Mouse (Mus musculus): ENCODE data around the gene Gm20388.

Gene Gm20388

DNA sequence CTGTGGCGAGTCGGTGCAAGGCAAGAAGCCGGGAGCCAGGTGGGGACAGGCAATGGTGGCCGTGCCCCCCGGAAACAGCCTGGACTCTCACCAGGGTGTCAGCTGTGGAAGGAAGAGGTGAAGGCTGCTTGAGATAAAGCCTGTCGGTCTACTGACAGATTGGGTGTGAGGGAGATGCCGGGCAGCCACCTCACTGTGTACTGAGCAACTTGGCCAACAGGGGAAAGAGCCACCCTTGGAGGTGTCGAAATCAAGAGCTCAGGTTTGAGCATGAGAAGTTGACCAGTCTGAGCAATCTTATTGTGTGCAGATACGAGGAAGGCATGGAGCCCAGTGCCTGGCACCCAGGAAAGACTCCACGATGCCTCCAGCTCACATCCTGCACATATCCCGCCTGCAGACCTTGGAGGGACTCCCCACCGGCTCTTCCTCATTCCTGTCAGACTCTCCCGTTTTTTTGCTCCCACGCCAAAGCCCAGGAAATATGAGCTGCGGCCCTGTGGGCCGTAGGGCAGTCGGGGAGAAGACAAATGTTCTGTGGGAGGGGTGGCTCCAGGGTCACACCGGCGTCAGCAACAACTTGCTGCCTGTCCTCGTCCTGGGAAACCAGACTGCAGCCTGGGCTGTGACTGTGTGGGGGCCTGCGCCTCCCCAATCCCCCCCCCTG, 1347.6 kb downstream of the Gm20388 start:
- DNase-seq = no peak

DNA sequence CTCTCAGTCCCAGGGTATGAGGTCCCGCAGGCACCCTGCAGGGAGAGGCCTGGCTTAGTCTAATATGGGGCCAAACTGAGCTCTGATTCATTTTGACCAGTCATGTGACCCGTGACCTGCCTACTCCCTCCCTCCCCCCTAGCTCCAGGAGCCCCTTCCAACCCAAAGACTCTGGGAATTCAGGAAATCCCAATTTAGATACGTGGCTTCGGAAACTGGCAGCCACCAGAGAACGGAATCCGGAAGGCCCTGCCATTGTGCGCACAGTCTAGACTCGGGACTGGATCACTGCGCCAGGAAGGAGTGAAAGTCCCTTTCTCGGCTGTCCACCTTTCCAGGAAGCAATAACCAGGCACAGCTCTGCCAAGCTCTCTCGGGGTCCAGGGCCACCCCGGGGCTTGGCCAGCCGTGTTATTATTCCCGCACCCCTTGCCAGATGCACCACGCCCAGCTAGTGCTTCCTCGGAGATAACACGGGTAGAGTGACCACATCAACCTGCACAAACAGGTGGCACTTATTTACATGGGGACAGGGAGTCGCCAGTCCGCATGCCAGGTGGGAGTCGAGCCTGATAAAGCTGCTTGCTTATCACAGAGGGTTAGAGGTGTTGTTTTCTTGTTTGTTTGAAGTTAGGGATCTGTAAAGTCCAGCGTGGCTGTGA, 1352.2 kb downstream of the Gm20388 start:
- no peak for DNase-seq

- DNase-seq = no peak
Observed at GRCm38 (mm10) chr8:121263390-121263775, 1352.7 kb downstream of the Gm20388 start.

DNA sequence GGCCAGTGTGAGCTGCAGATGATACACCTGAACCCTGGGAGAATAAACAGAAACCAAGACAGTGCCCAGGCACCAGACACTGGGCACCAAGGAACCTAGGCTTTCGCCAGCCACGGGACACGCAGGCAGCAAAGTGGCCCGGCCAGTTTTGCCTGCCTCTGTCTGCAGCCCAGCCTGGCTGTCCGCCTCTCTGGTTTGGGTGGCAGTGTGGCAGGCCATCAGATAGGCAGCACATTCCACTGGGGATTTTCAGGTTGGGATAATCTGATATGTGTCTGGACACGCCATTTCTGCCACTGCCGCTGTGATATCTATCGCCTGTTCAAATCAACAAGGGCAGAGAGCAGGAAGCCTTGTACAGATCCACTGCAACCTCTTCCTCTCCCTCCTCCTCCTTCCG, 1353.6 kb downstream of the Gm20388 start:
- no peak for DNase-seq

DNA sequence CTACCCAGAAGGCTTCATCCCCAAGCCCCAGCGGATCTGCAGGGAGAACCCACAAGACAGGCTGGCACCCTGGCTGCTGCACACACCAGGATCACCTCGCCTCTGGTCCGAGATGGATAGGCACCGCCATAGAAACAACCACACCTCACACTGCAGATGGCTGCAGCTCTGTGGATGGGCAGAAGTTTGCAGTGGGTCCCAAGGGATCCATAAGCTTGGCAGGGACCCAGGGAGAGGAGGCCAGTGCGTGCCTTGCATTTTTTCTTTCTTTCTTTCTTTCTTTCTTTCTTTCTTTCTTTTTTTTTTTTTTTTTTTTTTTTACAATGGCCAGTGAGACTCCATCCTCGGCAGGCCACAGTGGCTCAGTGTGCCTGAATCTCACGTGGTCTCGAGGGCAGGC, 1360.9 kb downstream of the Gm20388 start:
- no peak for DNase-seq

DNA sequence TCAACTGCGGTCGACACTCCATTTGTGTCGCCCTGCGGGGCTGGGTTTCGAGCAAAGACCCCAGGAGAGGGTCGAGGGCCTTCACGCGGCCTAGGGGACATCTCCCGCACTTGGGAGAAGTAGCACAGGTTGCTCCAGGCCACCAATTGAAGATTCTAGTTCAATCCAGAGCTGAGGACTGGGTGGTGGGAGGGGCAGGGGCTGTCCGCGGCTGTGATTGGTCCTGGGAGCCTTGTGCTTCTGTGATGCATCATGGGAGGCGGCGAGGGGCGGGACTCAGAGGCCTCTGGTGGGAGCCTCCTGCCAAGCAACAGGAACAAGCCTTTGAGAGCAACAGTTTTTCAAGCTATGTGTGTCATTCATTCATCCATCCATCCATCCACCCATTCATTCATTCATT, 1362.6 kb downstream of the Gm20388 start:
- DNase-seq = no peak

- DNase-seq = no peak
Observed at GRCm38 (mm10) chr8:121273620-121274019, 1363.0 kb downstream of the Gm20388 start.

- no peak for DNase-seq
Observed at GRCm38 (mm10) chr8:121280414-121280813, 1369.8 kb downstream of the Gm20388 start.

GRCm38 (mm10) chr8:121289346-121289745, 1378.7 kb downstream of the Gm20388 start:
- DNase-seq = no peak

- DNase-seq = no peak
Observed at GRCm38 (mm10) chr8:121290547-121290946, 1379.9 kb downstream of the Gm20388 start.

GRCm38 (mm10) chr8:121293418-121293817, 1382.8 kb downstream of the Gm20388 start:
- DNase-seq = no peak

- DNase-seq = no peak
Observed at GRCm38 (mm10) chr8:121294234-121295108, 1383.8 kb downstream of the Gm20388 start.

- no peak for DNase-seq
Observed at GRCm38 (mm10) chr8:121296082-121296481, 1385.4 kb downstream of the Gm20388 start.

- DNase-seq = no peak
Observed at GRCm38 (mm10) chr8:121296597-121296996, 1386.0 kb downstream of the Gm20388 start.

DNA sequence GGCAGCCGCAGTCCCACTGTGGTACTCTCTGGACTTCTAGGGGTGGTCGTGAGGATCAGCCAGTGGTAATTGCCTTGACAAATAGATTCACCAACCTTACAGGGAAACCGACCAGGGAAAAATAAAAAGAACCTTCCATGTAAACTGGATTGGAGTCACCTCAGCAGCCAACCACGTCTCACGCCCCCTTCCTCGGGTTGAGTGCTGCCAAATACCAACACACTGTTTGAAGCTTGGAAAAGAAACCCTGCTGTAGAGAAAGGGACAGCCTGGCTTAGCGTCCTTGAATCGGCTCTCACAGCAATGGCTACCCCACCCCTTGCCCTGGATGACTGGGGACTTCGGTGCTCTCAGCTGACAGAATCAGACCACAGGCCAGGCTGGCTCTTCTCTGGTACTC, 1386.7 kb downstream of the Gm20388 start:
- DNase-seq = no peak

- no peak for DNase-seq
Observed at GRCm38 (mm10) chr8:121300066-121300465, 1389.4 kb downstream of the Gm20388 start.

DNA sequence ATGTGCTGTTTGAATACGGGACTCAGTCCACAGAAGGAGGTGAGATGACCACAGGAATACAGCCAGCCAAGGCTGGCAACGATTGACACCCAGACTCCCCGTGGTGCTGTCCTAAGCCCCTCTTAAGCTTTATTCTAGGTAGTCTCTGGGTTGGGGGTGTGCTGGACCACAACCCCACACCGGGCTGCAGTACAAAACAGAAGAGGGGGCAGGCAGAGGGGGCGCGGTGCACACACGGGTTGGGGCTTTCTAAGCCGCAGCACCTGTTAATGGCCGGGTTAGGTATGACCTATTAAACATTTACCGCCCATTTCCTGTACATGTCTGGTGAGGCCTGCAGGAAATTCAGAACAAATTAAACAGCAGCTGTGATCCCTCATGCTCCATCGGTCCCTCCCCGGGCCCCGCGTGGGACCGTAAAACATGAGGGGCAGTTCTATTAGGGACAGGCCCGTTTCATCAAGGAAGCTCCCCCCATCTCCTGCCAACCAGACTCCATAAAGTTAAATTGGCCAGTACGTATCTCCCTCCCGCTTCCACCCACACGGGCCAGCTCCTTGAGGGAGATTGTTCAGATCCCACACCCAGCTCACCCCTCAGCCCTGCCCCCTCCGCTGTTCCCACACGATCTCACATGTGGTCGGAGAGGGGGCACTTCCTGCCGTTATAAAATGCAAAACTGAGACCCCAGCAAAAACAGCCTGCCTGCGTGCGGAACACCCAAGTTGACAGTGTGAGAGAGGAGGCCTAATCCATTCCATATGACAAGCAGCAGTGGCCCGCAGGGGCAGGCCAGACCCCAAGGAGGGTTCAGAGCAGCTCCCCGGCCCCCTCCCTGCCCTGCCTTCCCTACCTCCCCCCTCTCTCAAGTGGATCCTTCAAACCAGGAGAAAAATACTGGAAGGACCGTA, 1390.1 kb downstream of the Gm20388 start:
- DNase-seq = peak; percentile 34 to 38

- DNase-seq = no peak
Observed at GRCm38 (mm10) chr8:121301431-121301830, 1390.8 kb downstream of the Gm20388 start.

- no peak for DNase-seq
Observed at GRCm38 (mm10) chr8:121301978-121302649, 1391.5 kb downstream of the Gm20388 start.

DNA sequence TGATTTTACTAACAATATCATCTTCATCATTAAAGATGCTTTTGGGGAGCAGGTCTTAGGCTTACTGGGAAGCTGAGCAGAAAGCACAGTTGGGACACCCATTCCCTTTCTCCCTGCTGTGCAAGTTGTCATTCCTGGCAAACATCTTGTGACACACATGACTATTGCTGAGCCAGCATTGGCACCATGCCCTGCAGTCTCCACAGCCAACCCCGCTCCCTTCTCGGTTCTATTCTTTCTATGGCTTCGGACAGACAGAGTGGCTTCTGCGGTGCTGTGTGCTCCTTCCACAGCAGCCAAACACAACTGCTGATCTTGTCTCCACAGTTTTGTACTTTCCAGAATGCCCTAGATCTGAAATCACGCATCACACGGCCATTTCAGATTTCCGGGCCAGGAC, 1397.1 kb downstream of the Gm20388 start:
- no peak for DNase-seq

- no peak for DNase-seq
Observed at GRCm38 (mm10) chr8:121310976-121311819, 1400.6 kb downstream of the Gm20388 start.
